Mouse (Mus musculus) testis, postnatal 14 days (tissue): ENCODE measurements at regions not wholly inside any gene's neighbourhood (a gene's known extent, or its start where the extent isn't known, plus 50 kb on each side); places are given as distances from the start of the nearest gene placed in this dataset.

ENCODE experiments used
- DNase-seq: peaks from one replicate; pipeline ENCODE4 v3.0.0; 2021; ENCODE audit warnings: low spot score

DNA sequence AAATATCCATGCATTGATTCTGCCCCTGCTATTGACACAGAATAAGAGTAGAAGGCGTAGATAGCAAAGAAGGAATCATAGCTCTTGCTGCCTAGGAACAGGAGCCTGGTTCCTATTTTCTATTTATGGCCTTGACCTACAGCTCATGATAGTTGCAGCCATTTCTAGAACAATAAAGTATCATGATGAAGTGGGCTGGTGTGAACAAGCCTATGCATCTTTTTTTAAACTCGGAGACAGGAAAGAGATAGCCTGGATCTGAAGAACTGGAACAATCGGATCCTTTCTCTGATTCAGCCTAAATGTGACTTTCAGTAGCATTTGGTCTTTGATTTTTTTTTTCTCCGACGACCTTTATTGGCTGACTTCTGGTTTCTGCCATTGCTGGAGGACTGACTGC, 541.4 kb downstream of the Galc start:
- no peak for DNase-seq
